Mouse (Mus musculus): ENCODE measurements at regions not wholly inside any gene's neighbourhood (a gene's known extent, or its start where the extent isn't known, plus 50 kb on each side); places are given as distances from the start of the nearest gene placed in this dataset.
"Not testable (repeated sequence)": the region's sequence is repeated elsewhere in the genome, so short reads cannot be mapped to it uniquely, and the experiment has no call there.

DNA sequence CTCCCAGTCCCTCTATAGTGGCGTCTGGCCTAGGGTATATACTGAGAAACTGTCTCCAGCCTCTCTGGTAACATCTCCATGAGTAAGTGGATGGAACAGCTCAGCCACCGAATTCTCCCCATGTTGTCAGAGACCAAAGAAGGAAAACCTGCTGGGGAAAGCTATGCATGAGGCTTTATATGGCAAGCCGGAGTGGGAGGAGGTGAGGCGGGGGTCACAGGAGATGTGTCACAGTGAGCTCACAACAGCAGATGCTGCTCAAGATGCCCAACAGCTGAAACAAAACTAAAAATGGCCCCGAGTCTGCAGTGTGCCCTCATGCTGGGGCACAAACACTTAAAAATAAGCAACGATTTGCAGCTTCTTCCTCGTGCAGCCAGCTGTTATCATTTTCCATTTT is 162.5 kb upstream of the Sfswap start:
- intact Hi-C loops (cut with DNase I) = no loop called here
- peak; percentile 53 to 67 for DNase-seq (ENCODE audit: low spot score in 2 of 2)

DNA sequence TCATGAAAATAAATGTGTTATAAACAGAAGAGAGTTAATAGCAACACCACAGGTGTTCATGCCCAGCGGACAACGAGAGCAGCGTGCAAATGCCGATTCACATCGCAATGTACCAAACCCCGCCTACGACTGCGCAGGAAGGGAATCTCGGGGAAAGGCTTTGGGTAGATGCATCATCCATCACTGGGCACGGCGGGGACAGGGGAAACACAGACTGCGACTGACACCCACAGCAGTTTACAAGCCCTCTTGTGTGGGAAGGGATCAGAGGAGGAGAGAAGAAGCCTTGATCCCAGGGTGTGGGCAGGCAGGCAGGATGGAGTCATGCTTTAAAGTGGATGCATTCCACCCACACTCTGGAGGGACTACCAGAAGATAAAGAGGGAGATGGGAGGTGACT is 157.0 kb upstream of the Sfswap start:
- intact Hi-C loops (cut with DNase I) = no loop called here
- DNase-seq (ENCODE audit: low spot score in 2 of 2) = peak; percentile 13 to 27

DNA sequence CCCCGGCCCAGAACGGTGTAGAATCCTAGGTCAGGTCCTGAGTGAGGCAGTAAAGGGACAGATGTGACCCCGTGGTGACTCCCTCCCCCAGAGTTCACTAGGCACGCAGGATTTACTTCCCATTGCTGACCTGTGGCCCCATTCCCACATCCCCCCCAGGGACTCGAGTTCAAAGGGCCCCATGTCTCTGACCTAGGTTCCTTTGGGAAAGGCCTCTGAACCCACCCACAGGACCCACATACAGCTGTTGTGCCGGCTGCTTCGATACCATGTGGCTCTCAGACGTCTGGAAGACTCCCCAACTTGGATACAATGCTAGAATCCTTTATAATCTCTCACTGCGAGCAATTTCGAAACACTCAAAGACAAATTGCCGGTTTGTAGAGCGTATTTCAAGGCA is 151.0 kb upstream of the Sfswap start:
- intact Hi-C loops (cut with DNase I) = no loop called here
- no peak for DNase-seq (ENCODE audit: low spot score in 2 of 2)

DNA sequence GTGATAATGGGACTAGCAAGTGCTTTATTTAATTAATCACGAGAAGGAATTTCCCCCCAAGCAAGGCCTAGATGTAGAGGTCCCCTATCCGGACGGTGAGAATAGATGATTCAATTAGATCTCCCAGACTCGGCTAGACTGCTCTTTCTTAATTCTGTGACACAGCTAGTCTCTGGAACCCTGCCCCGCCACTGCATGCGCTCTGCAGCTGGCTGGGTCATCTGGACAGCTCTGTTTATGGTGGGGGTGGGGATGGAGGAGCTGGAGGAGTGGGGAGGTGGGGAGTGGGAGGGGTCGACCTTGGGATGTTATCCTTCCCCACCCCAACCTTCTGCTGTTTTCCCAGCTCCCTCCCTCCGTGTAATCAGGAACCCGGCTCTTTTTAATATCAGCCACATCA is 147.5 kb upstream of the Sfswap start:
- DNase-seq (ENCODE audit: low spot score in 2 of 2) = no peak
- intact Hi-C loops (cut with DNase I) = no loop called here

DNA sequence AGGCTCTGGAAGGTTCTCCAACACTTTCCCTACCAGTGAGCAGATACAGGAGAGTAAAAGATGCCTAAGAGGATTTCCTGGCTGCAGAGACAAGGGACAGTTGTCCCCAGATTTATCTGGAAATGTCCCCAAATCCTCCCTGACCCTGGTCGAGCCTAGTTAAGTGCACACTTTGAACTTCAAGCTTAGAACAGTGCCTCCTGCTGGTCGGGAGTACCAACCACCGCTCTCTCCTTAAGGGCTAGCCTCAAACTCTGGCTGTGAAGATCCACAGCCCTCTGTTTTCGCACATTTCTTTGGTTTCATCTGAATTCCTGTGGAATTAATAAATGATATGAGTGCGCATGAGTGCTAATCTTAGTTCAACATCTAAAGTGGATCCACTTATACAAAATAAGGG is 146.1 kb upstream of the Sfswap start:
- intact Hi-C loops (cut with DNase I) = no loop called here
- no peak for DNase-seq (ENCODE audit: low spot score in 2 of 2)

DNA sequence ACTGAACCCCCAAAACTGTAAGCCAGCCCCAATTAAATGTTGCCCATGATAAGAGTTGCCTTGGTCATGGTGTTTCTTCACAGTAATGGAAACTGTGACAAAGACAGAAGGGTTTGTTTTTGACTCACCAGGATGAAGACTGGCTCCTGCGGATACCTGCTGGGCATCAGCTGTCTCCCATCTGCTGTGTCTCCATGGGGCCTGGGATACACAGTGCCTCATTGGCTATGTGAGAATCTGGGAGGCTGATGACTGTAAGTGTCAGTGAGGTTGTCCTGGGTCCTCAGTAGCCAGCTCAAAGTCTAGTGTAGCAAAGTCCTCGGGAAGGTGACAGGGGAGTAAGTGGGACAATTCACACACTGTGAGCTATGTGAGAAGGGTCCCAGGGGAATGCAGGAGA is 139.5 kb upstream of the Sfswap start:
- no peak for DNase-seq (ENCODE audit: low spot score in 2 of 2)
- intact Hi-C loops (cut with DNase I) = no loop called here

DNA sequence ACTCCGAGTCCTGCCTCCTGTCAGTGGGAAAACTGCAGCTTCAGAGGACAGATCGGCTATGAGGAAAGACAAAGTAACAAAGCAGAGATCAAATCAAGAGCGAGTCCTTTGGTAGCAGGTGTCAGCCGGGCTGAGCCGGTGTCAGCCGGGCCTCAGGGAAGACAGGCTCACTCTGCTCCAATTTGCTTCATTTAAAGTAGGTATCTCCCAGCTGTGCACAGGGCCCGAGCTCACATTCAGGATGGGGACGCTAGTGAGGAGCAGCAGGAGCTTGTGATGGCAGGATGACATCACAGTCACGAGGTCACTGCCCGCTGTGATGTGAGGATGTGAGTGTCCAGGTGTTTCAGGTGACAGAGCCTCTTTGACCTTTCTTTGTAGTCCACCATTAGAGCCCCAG is 137.8 kb upstream of the Sfswap start:
- intact Hi-C loops (cut with DNase I) = no loop called here
- DNase-seq (ENCODE audit: low spot score in 2 of 2) = no peak

DNA sequence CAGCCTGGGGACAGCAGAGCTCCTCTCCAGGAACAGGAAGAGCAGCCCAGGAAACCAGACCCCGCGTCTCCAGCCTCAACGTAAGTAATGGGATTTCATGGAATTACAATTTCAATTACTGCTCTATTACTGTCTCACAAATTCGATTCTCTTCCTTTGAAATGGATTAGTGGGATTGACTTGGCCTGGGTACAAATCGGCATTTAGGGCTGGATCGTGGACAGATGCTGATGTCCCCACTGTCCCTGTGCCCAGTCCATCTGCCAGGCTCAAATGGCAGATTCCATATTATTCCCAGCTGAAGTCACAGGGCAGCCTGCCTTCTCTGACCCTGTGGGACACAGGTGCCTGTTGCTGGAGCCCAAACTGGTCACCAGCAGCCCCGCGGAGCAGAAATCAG is 136.0 kb upstream of the Sfswap start:
- intact Hi-C loops (cut with DNase I) = no loop called here
- DNase-seq (ENCODE audit: low spot score in 2 of 2) = no peak

DNA sequence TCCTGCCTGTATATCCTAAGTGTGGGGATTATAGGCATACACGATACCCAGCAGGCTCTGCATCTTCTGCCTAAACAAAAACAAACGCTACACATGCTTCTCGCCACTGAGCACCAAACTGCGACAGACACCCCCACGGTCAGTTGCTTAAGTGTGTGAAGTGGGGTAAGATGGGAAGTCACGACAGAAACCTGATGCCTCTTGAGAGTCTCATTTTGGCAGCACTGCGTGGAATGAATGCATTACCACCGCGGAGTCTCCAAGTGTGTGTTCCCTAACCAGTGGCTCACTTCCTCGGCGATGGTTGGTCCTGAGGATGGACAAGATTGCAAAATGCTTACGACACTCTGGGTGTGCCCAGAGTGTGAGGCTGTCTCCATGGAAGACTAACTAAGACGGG is 133.8 kb upstream of the Sfswap start:
- intact Hi-C loops (cut with DNase I) = no loop called here
- peak in 1 of 2 experiments; percentile 36 for DNase-seq (ENCODE audit: low spot score in 2 of 2)

DNA sequence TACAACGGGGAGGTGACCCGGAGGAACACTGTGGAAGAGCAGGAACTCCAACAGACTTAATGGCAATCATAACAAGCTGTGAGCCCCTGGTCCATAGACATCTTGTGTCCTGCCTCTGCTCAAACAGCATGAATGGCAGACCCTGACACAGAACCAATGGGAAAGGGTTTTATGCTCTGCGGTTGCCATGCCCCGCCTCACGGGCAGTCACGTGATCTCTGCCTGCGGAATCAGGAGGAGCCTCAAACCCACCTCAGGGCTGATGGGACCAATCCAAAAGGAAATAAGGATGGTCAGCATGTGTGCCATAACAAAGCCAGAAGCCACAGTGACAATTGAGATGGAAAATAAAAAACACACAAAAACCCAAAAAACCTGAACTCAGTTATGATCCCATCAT is 120.2 kb upstream of the Sfswap start:
- intact Hi-C loops (cut with DNase I) = loop anchor here (5.0 kb wide), 1 partner anchor 319 kb away; no protein-coding TSS in a partner anchor

DNA sequence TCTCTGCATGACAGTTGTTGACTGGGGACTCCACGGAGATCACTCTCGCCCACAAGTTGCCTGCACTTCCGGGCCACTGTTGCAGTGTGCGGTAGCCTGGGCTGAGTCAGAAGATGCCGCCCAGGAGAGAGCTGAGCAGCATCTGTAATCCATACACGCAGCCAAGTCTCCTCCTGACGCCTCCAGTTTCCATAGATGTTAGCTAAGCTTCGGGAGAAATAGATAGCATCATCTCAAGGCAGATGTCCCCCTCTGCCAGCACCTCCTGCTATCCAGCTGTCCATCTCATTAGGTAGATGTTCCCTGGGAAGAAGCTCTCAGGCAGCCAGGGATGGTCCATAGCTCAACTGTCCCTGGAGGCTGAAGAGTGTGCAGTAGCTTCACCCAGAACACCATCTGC is 116.0 kb upstream of the Sfswap start:
- peak; percentile 22 to 33 for DNase-seq (ENCODE audit: low spot score in 2 of 2)
- intact Hi-C loops (cut with DNase I) = loop anchor here (5.0 kb wide), 3 partner anchors 197 to 323 kb away; partner anchors contain the start of gene Mmp17

More for the DNA sequence above, 120.2 kb upstream of the Sfswap start:
- DNase-seq (ENCODE audit: low spot score in 2 of 2) = no peak

DNA sequence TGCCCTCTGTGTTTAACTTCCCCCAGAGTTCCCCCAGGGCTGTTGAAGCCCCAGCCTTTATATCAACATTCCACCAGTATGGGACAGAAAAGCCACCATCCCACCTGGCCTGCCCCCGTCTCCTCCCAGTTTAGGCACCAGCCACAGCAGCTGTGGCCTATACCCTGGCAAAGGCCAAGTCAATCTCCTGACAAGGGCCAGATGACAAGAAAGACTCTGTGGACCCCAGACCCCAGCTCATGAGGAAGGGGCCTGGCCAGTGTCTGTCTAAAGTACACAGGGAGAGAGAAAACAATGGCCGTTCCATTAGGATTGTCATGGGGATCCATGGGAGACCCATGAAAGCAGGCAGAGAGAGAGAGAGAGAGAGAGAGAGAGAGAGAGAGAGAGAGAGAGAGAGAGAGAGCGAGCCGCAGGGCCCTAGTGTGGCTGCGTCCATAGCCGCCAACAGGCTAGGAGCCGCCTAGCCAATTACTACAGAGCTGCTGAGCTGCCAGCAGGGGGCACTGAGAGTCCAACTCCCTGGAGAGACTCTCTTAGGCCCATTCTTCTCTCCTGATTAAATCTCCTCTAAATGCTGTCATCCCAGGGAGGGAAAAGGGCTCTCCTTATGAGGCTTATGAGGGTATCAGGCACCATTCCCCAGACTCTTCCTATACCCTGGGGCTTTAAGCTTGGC is 114.9 kb upstream of the Sfswap start:
- DNase-seq (ENCODE audit: low spot score in 2 of 2) = not testable (repeated sequence)
- intact Hi-C loops (cut with DNase I) = loop anchor here (5.0 kb wide), 2 partner anchors 196 to 209 kb away; partner anchors contain the start of gene Mmp17

DNA sequence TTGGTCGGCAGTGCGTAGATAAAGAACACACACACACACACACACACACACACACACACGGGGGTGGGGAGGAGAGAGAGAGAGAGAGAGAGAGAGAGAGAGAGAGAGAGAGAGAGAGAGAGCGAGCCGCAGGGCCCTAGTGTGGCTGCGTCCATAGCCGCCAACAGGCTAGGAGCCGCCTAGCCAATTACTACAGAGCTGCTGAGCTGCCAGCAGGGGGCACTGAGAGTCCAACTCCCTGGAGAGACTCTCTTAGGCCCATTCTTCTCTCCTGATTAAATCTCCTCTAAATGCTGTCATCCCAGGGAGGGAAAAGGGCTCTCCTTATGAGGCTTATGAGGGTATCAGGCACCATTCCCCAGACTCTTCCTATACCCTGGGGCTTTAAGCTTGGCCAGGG is 114.3 kb upstream of the Sfswap start:
- not testable (repeated sequence) for DNase-seq (ENCODE audit: low spot score in 2 of 2)
- intact Hi-C loops (cut with DNase I) = loop anchor here (5.0 kb wide), 2 partner anchors 196 to 209 kb away; partner anchors contain the start of gene Mmp17

DNA sequence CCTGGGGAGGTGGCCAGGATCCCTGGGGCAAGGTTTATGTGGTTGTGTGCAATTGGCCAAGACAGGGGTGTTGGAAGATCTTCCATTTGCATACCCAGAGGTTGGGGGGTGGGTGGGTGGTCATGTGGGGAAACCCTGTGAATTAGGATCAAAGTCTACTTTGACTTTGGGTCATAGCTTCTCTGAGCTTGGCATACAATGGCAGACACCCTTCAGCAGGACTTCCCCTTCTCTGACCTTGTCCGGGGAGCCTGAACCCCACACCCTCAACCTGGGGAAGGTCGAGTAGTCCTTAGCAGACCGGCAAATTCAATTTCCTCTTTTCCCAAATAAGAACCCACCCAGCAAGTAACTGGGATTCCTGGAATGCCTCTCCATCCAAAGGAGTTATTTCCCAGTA is 113.7 kb upstream of the Sfswap start:
- intact Hi-C loops (cut with DNase I) = loop anchor here (5.0 kb wide), 2 partner anchors 195 to 210 kb away; partner anchors contain the start of gene Mmp17
- no peak for DNase-seq (ENCODE audit: low spot score in 2 of 2)

DNA sequence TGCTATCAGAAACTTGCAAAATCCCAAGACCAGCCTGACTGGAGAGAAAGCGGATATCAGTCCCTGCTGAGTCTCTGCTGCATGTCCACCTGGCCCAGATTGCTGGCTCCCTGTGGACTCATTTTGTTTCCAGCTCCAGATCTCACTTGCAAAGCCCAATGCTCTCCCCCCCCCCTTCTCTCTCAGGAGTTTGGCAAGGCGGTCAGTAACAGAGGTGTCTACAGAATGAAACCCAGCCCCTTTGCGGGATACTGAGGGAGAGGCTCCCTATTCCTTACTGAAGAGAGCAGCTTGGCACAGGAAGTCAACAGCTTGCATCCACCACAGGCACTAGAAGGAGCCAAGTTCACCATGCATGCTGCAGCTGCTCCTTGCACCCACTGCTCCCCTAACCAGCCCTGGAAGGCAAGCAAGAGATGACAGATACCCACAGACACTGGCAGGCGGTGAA is 110.1 kb upstream of the Sfswap start:
- DNase-seq (ENCODE audit: low spot score in 2 of 2) = no peak

DNA sequence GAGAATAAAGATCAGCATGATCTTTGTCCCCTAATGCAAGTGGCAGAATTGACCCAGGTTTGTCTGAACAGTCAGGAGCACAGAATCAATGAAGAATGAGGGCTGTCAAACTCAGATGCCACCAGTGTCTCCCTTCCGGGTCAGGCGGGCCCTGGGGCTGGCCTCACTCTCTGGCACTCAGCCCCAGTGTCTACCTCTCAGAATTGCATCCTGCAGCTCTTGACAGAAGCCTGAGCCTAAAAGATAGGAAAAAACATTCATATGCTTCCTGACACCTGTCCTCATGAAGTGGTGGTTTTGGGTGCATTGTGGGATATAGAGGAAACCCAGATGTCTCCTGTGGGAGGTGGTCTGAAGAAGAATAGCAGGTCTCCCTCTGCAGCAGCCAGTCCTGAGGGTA is 107.9 kb upstream of the Sfswap start:
- intact Hi-C loops (cut with DNase I) = no loop called here

More for the DNA sequence above, 110.1 kb upstream of the Sfswap start:
- intact Hi-C loops (cut with DNase I) = no loop called here

DNA sequence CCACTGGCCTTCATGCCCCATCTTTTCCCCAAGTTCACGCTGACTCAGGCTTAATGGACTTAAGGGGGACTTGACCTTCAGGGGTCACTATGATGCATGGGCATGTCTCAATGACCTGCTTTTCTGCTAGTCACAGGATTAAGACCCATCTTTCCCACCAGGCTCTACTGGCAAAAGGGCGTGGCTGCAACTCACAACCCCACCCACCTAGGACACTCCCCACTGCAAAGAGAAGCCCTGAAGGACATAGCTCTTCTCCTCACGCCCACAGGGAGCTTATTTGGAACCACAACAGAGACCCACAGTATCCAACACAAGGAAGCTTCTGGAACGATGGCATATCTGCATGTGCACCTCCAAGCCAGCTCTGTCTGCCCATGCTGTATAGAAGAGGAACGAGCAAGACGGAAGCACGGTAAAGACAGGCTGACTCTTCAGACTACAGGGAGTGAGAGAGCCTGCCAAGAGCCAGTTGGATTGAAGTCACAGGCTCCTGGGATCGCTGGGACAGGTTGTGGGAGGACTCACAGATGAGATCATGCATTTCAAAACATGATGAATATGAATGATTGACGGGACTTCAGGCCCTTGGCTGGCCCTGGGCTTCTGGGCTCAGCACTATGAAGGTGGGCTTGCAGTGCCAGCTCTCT is 107.3 kb upstream of the Sfswap start:
- peak; percentile 23 to 41 for DNase-seq (ENCODE audit: low spot score in 2 of 2)
- intact Hi-C loops (cut with DNase I) = no loop called here

More for the DNA sequence above, 107.9 kb upstream of the Sfswap start:
- DNase-seq (ENCODE audit: low spot score in 2 of 2) = no peak

DNA sequence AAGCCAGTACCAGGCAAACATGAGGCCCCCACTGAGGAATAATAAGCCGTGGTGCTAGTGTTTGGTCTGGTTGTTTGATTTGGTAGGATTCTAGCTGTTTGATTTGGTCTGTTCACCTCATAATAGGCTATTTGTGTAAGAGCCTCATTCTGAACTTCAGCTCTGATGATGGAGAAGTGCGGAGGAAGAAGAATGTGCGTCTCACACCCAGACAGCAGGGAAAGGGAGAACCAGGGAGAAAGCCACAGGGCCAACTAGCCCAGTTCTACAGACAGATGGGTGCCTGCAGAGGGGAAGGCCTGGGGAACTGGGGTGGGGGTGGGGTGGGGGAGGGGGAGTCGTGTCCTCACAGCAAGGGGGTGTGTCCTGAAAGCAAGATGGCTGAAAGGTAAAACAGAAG is 106.6 kb upstream of the Sfswap start:
- DNase-seq (ENCODE audit: low spot score in 2 of 2) = no peak
- intact Hi-C loops (cut with DNase I) = no loop called here

DNA sequence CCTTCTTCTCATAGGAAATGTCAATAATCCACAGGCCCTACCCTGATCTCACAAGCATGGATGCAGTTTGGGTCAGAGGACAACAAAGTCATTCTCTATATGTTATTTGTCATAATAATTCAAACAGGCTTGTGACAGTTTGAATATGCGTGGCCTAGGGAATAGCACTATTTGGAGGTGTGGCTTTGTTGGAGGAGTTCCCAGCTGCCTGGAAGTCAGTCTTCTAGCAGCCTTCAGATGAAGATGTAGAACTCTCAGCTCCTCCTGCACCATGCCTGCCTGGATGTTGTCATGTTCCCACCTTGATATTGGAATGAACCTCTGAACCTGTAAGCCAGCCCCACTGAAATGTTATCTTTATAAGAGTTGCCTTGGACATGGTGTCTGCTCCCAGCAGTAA is 103.7 kb upstream of the Sfswap start:
- no peak for DNase-seq (ENCODE audit: low spot score in 2 of 2)
- intact Hi-C loops (cut with DNase I) = no loop called here

DNA sequence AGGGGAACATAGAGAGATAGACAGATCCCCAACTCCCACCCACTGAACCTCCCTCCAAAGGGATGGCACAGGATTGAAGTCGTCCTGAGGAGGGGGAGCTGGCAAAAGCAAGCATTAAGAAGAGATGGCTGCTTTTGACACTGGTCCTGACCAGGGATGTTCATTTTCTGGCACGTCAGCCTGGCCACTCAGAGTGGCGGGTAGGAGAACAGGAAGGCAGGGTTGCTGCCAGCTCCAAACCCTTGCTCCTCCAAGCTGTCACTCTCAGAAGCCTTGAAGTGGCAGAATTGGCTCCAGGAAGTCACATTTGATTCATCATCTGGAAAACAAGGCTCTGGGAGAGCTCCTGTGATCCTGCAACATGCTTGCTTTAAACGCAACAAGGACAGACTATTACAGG is 94.8 kb upstream of the Sfswap start:
- intact Hi-C loops (cut with DNase I) = no loop called here
- no peak for DNase-seq (ENCODE audit: low spot score in 2 of 2)

DNA sequence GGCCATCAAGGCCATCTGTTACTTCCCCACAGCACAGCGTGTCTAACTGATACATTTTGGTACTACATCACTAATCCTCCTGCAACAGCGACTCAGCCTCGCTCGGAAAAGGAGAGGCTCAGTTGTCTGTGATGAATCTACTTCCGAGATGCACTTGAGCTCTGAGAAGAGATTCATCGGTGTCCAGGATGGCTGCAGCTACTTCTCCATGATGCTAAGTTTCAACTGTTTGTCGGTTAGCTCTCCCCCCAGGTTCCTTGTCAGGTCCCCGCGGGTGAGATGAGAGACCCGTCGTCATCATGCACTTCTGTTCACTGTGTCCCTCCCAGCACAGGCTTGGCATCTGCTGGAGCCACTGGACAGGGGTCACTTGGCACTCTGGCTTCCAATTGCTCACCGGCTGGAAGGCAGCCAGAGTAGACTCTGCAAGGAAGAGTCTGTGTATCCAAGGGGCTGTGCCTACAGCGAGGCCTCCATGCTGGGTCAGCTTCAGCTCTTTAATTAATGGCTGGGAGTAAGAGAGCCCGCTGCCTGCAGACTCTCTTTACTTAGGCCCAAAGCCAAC is 91.5 kb upstream of the Sfswap start:
- intact Hi-C loops (cut with DNase I) = no loop called here
- DNase-seq (ENCODE audit: low spot score in 2 of 2) = no peak
